Mouse (Mus musculus): ENCODE results near the gene Tcn2. TPM values are rescaled to one million over a fixed set of nuclear protein-coding genes. Genes with fewer than 3 reads are reported as not detected.
A peak's percentile ranks its signal among the peaks of the same experiment; 100 is the strongest.
"Not testable (repeated sequence)": the region's sequence is repeated elsewhere in the genome, so short reads cannot be mapped to it uniquely, and the experiment has no call there.

The Tcn2 gene
- polyA plus RNA-seq, 1 experiment from 2014 or later, result 23.1 TPM

DNA sequence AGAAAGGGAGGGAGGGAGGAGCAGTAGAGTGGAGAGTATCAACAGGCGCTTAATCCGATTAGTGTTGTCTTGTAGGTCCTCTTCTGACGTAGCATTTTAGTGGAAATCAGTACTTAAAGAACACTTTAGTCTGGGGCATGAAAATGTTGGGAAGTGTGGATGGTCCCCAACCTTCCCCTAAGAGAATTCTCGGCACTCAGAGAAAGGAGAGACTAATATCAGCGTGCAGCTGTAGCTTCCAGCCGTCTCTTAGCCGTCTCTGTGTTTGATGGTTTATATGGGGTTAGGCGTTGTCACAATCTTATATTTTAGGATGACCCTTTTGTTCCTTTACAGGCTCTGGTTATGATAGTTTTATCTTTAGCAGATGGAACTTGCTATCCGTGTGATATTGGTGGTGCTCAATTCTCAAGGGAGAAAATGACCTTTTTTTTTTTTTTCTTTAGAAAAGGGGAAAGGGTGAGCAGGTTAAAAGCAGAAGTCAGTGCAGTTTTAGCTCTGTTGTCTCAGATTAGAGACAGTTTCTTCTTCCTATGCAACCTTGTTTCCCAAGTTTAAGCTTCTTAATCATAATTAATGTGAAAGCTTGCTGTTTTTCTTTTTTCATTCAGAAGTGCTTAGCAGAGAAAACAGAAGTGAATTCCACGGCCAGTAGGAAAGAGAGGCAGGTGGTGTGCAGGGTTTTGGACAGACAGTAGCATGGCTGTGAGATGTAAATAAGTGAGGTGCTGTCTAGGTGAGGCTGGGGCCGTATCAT, 32.6 kb upstream of the Tcn2 start:
- peaks cover 5% of the 10 kb centered on the region; the same call in 1 of the 2 replicates for H3K4me1 ChIP-seq (replicated peaks; ENCODE audit: control insufficient read depth, insufficient read depth, low read length)
- DNase-seq (ENCODE audit: low spot score) (peak; percentile 6), ATAC-seq (replicated peaks; ENCODE audit: low FRiP score) (no peak)
- H3K27me3 ChIP-seq (ENCODE audit: control insufficient read depth, insufficient read depth, low read length), result no peaks in the 10 kb centered on the region
- H3K9ac ChIP-seq (ENCODE audit: low read length), result peak overlapping the region; percentile 78
- H3K4me3 ChIP-seq (ENCODE audit: low read depth, low read length), result peak overlapping the region; percentile 78
- no peak overlapping the region for H3K27ac ChIP-seq (ENCODE audit: low read depth, low read length)
- WGBS, result 15% methylated on average over 11 of the region's 11 CpGs
- peak overlapping the region; percentile 84 for H3K4me2 ChIP-seq (ENCODE audit: low read depth, low read length, severe bottlenecking)
- H3K36me3 ChIP-seq (ENCODE audit: control insufficient read depth, insufficient read depth, low read length), result peaks cover 2% of the 10 kb centered on the region
- no peaks in the 10 kb centered on the region for H3K9me3 ChIP-seq (ENCODE audit: control insufficient read depth, low read length)

DNA sequence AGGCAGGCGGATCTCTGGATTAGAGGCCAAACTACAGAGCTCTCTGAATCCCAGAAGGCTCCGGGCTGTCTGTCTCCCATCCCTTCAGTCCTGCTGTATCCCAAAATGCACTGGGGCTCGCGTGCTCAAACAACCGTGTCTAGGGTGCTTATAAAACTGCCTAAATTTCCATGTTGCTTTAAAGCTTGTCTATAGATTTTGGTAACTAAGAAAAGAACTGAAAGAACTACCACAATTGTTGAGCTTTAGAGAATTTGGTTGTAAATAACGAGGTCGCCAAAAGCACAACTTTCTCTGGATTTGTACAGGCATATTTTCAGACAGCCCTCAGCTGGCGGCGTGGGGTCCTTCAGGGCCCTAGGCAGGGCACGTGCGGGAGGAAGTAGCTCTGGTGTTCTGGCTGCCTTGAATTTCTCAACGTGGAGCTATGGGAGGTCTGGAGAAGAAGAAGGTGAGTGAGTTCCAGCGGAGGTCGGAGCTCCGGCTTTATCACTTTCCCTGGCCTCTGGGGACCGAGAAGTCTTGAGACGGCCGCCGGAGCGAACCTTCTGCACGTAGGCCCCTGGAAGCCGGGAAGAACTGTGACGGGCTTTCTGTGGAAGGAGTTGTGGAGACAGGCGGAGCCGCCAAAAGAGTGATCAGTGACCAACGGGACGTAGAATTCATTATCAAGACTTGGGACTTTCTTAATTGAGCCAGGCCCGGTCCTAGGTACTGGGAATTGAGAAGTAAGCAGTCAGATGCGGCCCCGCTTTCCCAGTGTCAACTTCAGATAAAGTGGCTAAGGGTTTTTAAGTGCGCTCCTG, 31.9 kb upstream of the Tcn2 start, which contains the start of gene Pes1:
Gene Pes1, plus strand, starts transcription at position 366 of the 806 bp plus-strand sequence.
- WGBS, result under 1% methylated on average over 31 of the region's 31 CpGs
- H3K4me3 ChIP-seq (ENCODE audit: low read depth, low read length), result peak within 1 kb of the TSS; percentile 78
- ATAC-seq (replicated peaks; ENCODE audit: low FRiP score), result peak; percentile 94

DNA sequence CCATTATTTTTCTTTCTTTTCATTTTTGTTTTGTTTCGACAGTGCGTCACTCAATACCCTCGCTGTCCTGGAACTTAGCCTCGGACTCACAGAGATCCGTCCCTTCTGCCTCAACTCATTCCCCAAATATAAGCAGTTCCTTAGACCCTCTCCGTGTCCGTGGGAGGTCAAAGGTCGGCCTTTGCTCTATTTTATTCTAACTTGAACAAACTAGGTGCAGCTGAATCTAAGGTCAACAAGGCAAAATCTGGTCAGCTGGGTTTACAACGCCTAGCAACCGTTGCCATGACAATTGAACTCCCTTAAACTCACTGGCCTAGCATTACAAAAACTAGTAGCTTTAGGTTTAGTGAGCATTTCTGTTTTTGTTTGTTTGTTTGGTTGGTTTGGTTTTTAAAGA, 31.2 kb upstream of the Tcn2 start:
- H3K9ac ChIP-seq (ENCODE audit: low read length), result no peak overlapping the region; the same call in 1 of the 2 replicates
- H3K9me3 ChIP-seq (ENCODE audit: control insufficient read depth, low read length), result no peaks in the 10 kb centered on the region
- H3K4me2 ChIP-seq (ENCODE audit: low read depth, low read length, severe bottlenecking), result peak overlapping the region; percentile 84; the same call in 1 of the 2 replicates
- H3K4me3 ChIP-seq (ENCODE audit: low read depth, low read length), result peak overlapping the region; percentile 78
- H3K4me1 ChIP-seq (replicated peaks; ENCODE audit: control insufficient read depth, insufficient read depth, low read length), result peaks cover 5% of the 10 kb centered on the region; the same call in 1 of the 2 replicates
- DNase-seq (ENCODE audit: low spot score) (peak; percentile 46), ATAC-seq (replicated peaks; ENCODE audit: low FRiP score) (peak; percentile 22)
- no peaks in the 10 kb centered on the region for H3K27me3 ChIP-seq (ENCODE audit: control insufficient read depth, insufficient read depth, low read length)
- H3K36me3 ChIP-seq (ENCODE audit: control insufficient read depth, insufficient read depth, low read length), result no peaks in the 10 kb centered on the region
- WGBS, result 86% methylated on average over 10 of the region's 10 CpGs
- no peak overlapping the region for H3K27ac ChIP-seq (ENCODE audit: low read depth, low read length)

More for the DNA sequence above, 31.9 kb upstream of the Tcn2 start, which contains the start of gene Pes1:
- H3K27me3 ChIP-seq (ENCODE audit: control insufficient read depth, insufficient read depth, low read length), result no peaks in the 10 kb centered on the region
- H3K4me2 ChIP-seq (ENCODE audit: low read depth, low read length, severe bottlenecking), result peak within 1 kb of the TSS; percentile 84
- peak; percentile 85 for DNase-seq (ENCODE audit: low spot score)
- no peaks in the 10 kb centered on the region for H3K36me3 ChIP-seq (ENCODE audit: control insufficient read depth, insufficient read depth, low read length)
- no peaks in the 10 kb centered on the region for H3K9me3 ChIP-seq (ENCODE audit: control insufficient read depth, low read length)
- H3K4me1 ChIP-seq (replicated peaks; ENCODE audit: control insufficient read depth, insufficient read depth, low read length), result peaks cover 5% of the 10 kb centered on the region; the same call in 1 of the 2 replicates
- H3K9ac ChIP-seq (ENCODE audit: low read length), result peak within 1 kb of the TSS; percentile 78
- H3K27ac ChIP-seq (ENCODE audit: low read depth, low read length), result no peak within 1 kb of the TSS

DNA sequence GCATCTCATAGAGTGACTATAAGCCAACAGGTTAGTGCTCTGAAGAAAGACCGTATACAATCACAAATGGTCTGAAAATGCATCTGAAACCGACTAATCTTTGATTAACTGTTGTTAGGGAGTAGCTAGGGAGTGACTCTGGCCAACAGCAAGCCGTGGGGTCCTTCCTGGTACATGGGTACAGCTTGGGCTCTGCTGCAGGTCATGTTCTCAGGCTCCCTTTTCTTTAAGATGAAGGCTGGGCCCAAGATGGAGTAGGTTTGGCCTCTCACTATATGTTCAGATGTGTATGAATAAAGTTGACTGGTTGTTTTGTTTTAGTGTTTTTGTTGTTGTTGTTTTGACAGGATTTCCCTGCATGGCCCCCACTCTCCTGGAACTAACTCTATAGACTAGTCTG, 29.8 kb upstream of the Tcn2 start:
- DNase-seq (ENCODE audit: low spot score) (peak; percentile 14), ATAC-seq (replicated peaks; ENCODE audit: low FRiP score) (no peak)
- no peak overlapping the region for H3K4me2 ChIP-seq (ENCODE audit: low read depth, low read length, severe bottlenecking)
- H3K27me3 ChIP-seq (ENCODE audit: control insufficient read depth, insufficient read depth, low read length), result no peaks in the 10 kb centered on the region
- no peak overlapping the region for H3K27ac ChIP-seq (ENCODE audit: low read depth, low read length)
- no peak overlapping the region for H3K9ac ChIP-seq (ENCODE audit: low read length)
- H3K4me3 ChIP-seq (ENCODE audit: low read depth, low read length), result no peak overlapping the region
- H3K9me3 ChIP-seq (ENCODE audit: control insufficient read depth, low read length), result no peaks in the 10 kb centered on the region
- WGBS, result 68% methylated on average over 3 of the region's 3 CpGs
- no peaks in the 10 kb centered on the region for H3K36me3 ChIP-seq (ENCODE audit: control insufficient read depth, insufficient read depth, low read length)
- H3K4me1 ChIP-seq (replicated peaks; ENCODE audit: control insufficient read depth, insufficient read depth, low read length), result peaks cover 5% of the 10 kb centered on the region; the same call in 1 of the 2 replicates

DNA sequence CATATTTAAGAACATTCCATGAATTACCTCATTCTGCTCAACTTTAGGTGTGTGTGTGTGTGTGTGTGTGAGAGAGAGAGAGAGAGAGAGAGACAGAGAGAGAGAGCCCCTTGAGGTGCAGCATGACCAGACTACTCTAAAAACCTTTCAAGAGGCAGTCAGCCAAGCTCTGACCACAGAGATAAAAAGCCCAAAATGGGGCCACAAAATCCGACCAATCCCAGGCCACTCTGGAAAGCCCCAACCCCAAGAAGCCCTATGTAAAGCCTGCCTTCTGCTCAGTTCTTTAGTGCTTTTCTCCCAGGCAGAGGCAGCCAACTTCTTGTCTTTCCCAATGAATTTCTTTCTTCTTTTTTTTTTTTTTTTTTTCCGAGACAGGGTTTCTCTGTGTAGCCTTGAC, 28.9 kb upstream of the Tcn2 start:
- peak; percentile 16 for DNase-seq (ENCODE audit: low spot score)
- ATAC-seq (replicated peaks; ENCODE audit: low FRiP score), result no peak
- no peak overlapping the region for H3K27ac ChIP-seq (ENCODE audit: low read depth, low read length)
- 54% methylated on average over 2 of the region's 2 CpGs for WGBS
- H3K4me3 ChIP-seq (ENCODE audit: low read depth, low read length), result no peak overlapping the region
- H3K9me3 ChIP-seq (ENCODE audit: control insufficient read depth, low read length), result no peaks in the 10 kb centered on the region
- H3K9ac ChIP-seq (ENCODE audit: low read length), result no peak overlapping the region
- no peaks in the 10 kb centered on the region for H3K27me3 ChIP-seq (ENCODE audit: control insufficient read depth, insufficient read depth, low read length)
- H3K4me1 ChIP-seq (replicated peaks; ENCODE audit: control insufficient read depth, insufficient read depth, low read length), result peaks cover 5% of the 10 kb centered on the region; the same call in 1 of the 2 replicates
- no peaks in the 10 kb centered on the region for H3K36me3 ChIP-seq (ENCODE audit: control insufficient read depth, insufficient read depth, low read length)
- H3K4me2 ChIP-seq (ENCODE audit: low read depth, low read length, severe bottlenecking), result no peak overlapping the region

DNA sequence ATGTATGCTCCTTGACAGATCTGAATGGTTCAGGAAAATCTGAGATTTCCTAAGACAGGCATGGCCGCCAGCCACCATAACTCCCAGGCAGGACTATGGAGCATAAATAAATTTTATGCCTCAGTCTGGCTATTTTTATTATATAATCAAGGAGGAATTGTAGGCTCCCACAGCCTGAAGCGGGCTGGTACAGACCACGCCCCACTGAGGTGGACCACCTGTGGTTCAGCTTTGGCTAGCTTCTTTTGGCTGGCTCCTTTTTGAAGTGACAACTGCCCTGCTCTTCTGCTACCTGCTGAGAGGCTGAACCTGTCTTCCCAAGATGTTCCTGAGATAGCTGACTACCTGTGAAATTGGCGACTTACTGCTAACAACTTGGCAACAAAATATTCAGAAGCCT, 23.4 kb upstream of the Tcn2 start:
- 82% methylated on average over 4 of the region's 4 CpGs for WGBS
- not testable (repeated sequence) for ATAC-seq (replicated peaks; ENCODE audit: low FRiP score); H3K4me2 ChIP-seq (ENCODE audit: low read depth, low read length, severe bottlenecking); H3K27ac ChIP-seq (ENCODE audit: low read depth, low read length); H3K9ac ChIP-seq (ENCODE audit: low read length); H3K4me1 ChIP-seq (replicated peaks; ENCODE audit: control insufficient read depth, insufficient read depth, low read length); H3K4me3 ChIP-seq (ENCODE audit: low read depth, low read length); H3K27me3 ChIP-seq (ENCODE audit: control insufficient read depth, insufficient read depth, low read length); DNase-seq (ENCODE audit: low spot score); H3K36me3 ChIP-seq (ENCODE audit: control insufficient read depth, insufficient read depth, low read length); H3K9me3 ChIP-seq (ENCODE audit: control insufficient read depth, low read length)

DNA sequence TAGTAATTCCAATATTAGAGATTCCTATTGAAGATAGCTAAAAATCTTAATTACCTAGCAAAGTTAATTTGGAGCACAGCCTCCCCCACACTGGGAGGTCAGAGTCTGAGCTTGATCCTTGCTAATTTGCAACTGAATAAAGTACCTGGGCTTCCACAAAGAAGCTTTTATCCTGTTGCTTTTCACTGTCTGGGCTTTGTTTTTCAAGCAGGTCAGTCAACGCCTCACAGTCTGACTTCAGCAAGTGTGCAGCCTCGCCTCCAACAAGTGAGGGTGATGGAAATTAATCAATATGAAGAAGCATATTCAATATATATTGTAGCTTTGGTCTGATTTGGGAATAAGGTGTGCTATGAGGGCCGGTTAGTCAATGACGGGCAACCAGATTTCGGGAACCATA, 22.9 kb upstream of the Tcn2 start:
- H3K4me1 ChIP-seq (replicated peaks; ENCODE audit: control insufficient read depth, insufficient read depth, low read length); H3K4me3 ChIP-seq (ENCODE audit: low read depth, low read length); H3K9ac ChIP-seq (ENCODE audit: low read length); H3K36me3 ChIP-seq (ENCODE audit: control insufficient read depth, insufficient read depth, low read length); H3K9me3 ChIP-seq (ENCODE audit: control insufficient read depth, low read length); ATAC-seq (replicated peaks; ENCODE audit: low FRiP score); DNase-seq (ENCODE audit: low spot score); H3K27ac ChIP-seq (ENCODE audit: low read depth, low read length); H3K27me3 ChIP-seq (ENCODE audit: control insufficient read depth, insufficient read depth, low read length); H3K4me2 ChIP-seq (ENCODE audit: low read depth, low read length, severe bottlenecking): not testable (repeated sequence)
- WGBS, result 73% methylated on average over 5 of the region's 5 CpGs

DNA sequence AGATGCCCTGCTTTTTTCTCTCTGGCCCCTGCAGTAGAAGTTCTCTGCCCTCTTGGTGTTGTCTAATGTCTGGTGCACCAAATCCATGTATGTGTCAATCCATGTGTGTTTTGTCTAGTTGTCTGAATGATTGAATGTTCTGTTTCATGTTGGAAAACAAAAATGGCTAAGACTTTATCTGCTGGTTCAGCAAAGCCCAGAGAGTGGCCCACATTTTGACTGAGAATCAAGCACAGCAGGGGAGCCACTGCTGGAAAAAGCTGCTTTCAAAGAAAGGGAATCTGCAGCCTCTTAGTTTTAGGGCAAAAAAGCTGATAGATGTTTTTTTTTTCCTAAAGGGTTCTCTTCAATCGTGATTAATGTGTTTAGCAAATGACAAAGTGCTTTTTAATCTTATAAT, 14.4 kb upstream of the Tcn2 start:
- Histone ChIP-seq H3K27me3 (ENCODE audit: control insufficient read depth, insufficient read depth, low read length) (no peaks in the 10 kb centered on the region), H3K4me2 (ENCODE audit: low read depth, low read length, severe bottlenecking) (no peak overlapping the region), H3K36me3 (ENCODE audit: control insufficient read depth, insufficient read depth, low read length) (no peaks in the 10 kb centered on the region), H3K27ac (ENCODE audit: low read depth, low read length) (no peak overlapping the region), H3K9ac (ENCODE audit: low read length) (no peak overlapping the region), H3K4me3 (ENCODE audit: low read depth, low read length) (no peak overlapping the region), H3K9me3 (ENCODE audit: control insufficient read depth, low read length) (no peaks in the 10 kb centered on the region), H3K4me1 (replicated peaks; ENCODE audit: control insufficient read depth, insufficient read depth, low read length) (no peaks in the 10 kb centered on the region)
- ATAC-seq (replicated peaks; ENCODE audit: low FRiP score) (no peak), DNase-seq (ENCODE audit: low spot score) (no peak)
- WGBS, result 12% methylated on average over 1 of the region's 1 CpGs
